Mouse (Mus musculus): Measurements from ENCODE around the gene Magohb. TPM values are rescaled to one million over a fixed set of nuclear protein-coding genes. Genes with fewer than 3 reads are reported as not detected.

The Magohb gene
- total RNA-seq, 2 experiments from 2014 or later, result 53.5 to 68.0 TPM

DNA sequence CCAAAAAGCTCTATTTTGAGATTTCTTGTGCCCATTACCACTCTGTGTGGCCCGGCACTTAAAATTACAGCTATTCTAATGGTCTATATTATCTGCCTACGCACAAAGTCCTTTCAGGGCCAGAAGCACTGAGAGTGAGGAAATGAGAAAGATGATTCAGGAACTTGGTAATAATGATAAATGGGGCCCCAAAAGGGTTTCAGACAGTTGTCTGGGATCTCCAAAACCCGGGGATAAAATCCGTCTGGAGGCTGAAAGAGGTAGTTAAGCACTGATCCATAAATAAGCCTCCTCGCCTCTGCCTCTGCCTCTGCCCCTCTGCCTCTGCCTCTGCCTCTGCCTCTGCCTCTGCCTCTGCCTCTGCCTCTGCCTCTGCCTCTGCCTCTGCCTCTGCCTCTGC lies 28.9 kb downstream of the Magohb start:
- peak; percentile 81 for ATAC-seq (ENCODE audit: poor library complexity, severe bottlenecking)

GRCm38 (mm10) chr6:131262778-131263177 lies 30.3 kb downstream of the Magohb start:
- peak; percentile 52 for ATAC-seq (ENCODE audit: poor library complexity, severe bottlenecking)

GRCm38 (mm10) chr6:131262009-131262408 lies 31.0 kb downstream of the Magohb start:
- ATAC-seq (ENCODE audit: poor library complexity, severe bottlenecking), result no peak

- ATAC-seq (ENCODE audit: poor library complexity, severe bottlenecking), result peak; percentile 90
These were observed 45.8 kb downstream of the Magohb start, which contains the start of gene Klra2 for GRCm38 (mm10) chr6:131247206-131247605. Gene Klra2, minus strand, starts transcription at chr6:131247362.

GRCm38 (mm10) chr6:131245081-131245480 lies 48.0 kb downstream of the Magohb start:
- ATAC-seq (ENCODE audit: poor library complexity, severe bottlenecking), result peak; percentile 78

Other genes starting within 250 kb of the Magohb start
- gene Klra2, start 45.9 kb downstream of the Magohb start, total RNA-seq (2015), result 105 and 120 TPM in 2 replicates
- 91.9 and 106 TPM in 2 replicates for gene Klra2, start 45.9 kb downstream of the Magohb start, total RNA-seq (2017)
- gene Styk1, start 60.4 kb upstream of the Magohb start, total RNA-seq (2015), result 0.59 and 1.7 TPM in 2 replicates
- gene Styk1, start 60.4 kb upstream of the Magohb start, total RNA-seq (2017), result 1.1 and 1.3 TPM in 2 replicates
- 198 and 202 TPM in 2 replicates for gene Ybx3, start 95.2 kb upstream of the Magohb start, total RNA-seq (2015)
- 215 and 291 TPM in 2 replicates for gene Ybx3, start 95.2 kb upstream of the Magohb start, total RNA-seq (2017)
- gene 5430401F13Rik, start 193.2 kb upstream of the Magohb start, total RNA-seq (2015), result not detected in 2 replicates
- not detected in 2 replicates for gene 5430401F13Rik, start 193.2 kb upstream of the Magohb start, total RNA-seq (2017)
- not detected in 2 replicates for gene Gm6619, start 193.2 kb upstream of the Magohb start, total RNA-seq (2015)
- gene Gm6619, start 193.2 kb upstream of the Magohb start, total RNA-seq (2017), result not detected in 2 replicates